Mouse (Mus musculus) midbrain, embryonic 16.5 days (tissue): ENCODE results near the gene Rpap1. TPM values are rescaled to one million over a fixed set of nuclear protein-coding genes. Genes with fewer than 3 reads are reported as not detected.
"Not testable (repeated sequence)": the region's sequence is repeated elsewhere in the genome, so short reads cannot be mapped to it uniquely, and the experiment has no call there.

Experiments used
- ATAC-seq: fragments of 200-750 bp; cut with Nextera tagmentation; 2 replicates; pipeline ENCODE4 v1.8.0; 2017; ENCODE audit warnings: moderate TSS enrichment
- H3K27ac ChIP-seq: fragments of 300-500 bp; sonication (generic); 2 replicates; pipeline ENCODE4 v1.5.1; 2014; ENCODE audit warnings: mild to moderate bottlenecking, low read length, mixed read lengths
- H3K27me3 ChIP-seq: fragments of 300-500 bp; sonication (generic); 2 replicates; pipeline ENCODE4 v1.6.1; 2014; ENCODE audit warnings: low read depth, low read length, mixed read lengths; ENCODE audit not compliant: control insufficient read depth, insufficient read depth
- H3K36me3 ChIP-seq: fragments of 300-500 bp; sonication (generic); 2 replicates; pipeline ENCODE4 v1.6.1; 2014; ENCODE audit warnings: mild to moderate bottlenecking, low read length, moderate library complexity, mixed read lengths; ENCODE audit not compliant: control insufficient read depth, insufficient read depth
- H3K4me1 ChIP-seq: fragments of 300-500 bp; sonication (generic); 2 replicates; pipeline ENCODE4 v1.6.1; 2014; ENCODE audit warnings: mild to moderate bottlenecking, low read length, mixed read lengths; ENCODE audit not compliant: control insufficient read depth, insufficient read depth
- H3K4me2 ChIP-seq: fragments of 300-500 bp; sonication (generic); 2 replicates; pipeline ENCODE4 v1.6.1; 2014; ENCODE audit warnings: mild to moderate bottlenecking, low read length, mixed read lengths
- H3K4me3 ChIP-seq: fragments of 300-500 bp; sonication (generic); 2 replicates; pipeline ENCODE4 v1.5.1; 2014; ENCODE audit warnings: low read depth, mild to moderate bottlenecking, low read length, moderate library complexity, mixed read lengths
- H3K9ac ChIP-seq: fragments of 300-500 bp; sonication (generic); 2 replicates; pipeline ENCODE4 v1.6.1; 2014; ENCODE audit warnings: low read depth, low read length, mixed read lengths
- H3K9me3 ChIP-seq: fragments of 300-500 bp; sonication (generic); replicated peaks from 2 replicates; pipeline ENCODE4 v1.6.1; 2014; ENCODE audit warnings: mild to moderate bottlenecking, low read length, mixed read lengths; ENCODE audit not compliant: control insufficient read depth, poor library complexity, severe bottlenecking
- WGBS: fragments of 180-500 bp; shearing (Covaris S2); extraction: QIAGEN DNeasy Blood & Tissue Kit; methylation state at CpG from one replicate; pipeline ENCODE4 v1.1.7; 2014; 5-methylcytosine and 5-hydroxymethylcytosine counted together
- polyA plus RNA-seq: library from polyadenylated mRNA; unstranded; fragments of >200 nt; fragmentation: Nextera tagmentation; extraction: Ambion mirVana; gene quantifications from 2 replicates; pipeline ENCODE4 v1.2.1, GENCODE M21; 2015

Rpap1 gene
- polyA plus RNA-seq, 1 experiment from 2014 or later = 16.9 TPM

DNA sequence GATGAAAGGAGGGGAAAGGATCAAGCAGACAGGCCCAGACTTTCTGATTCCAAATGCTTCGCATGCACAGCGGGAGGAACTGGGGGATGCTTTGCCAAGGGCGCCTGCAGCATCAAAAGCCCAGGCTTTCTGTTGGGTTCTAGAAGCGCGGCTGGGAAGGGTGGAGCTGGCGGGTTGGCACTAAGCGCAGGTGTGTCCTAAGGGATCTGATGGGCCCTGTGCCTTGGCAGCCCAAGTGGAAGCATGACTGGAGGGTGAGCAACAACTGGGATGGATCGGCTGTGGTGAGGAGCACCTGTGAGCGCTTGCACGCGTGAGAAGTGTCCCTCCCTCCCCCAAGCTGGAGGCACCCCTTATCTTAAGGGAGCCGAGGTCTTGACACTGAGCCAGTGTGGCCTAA lies 50.2 kb downstream of the Rpap1 start:
- no peak overlapping the region for H3K9ac ChIP-seq
- peaks cover 9% of the 10 kb centered on the region; the same call in 1 of the 2 replicates for H3K27me3 ChIP-seq
- no peak overlapping the region for H3K27ac ChIP-seq
- no peak overlapping the region for H3K4me2 ChIP-seq
- ATAC-seq = no peak
- no peaks in the 10 kb centered on the region for H3K9me3 ChIP-seq
- no peak overlapping the region for H3K4me3 ChIP-seq
- peaks cover 19% of the 10 kb centered on the region for H3K36me3 ChIP-seq
- 26% methylated on average over 12 of the region's 12 CpGs for WGBS
- peaks cover 5% of the 10 kb centered on the region for H3K4me1 ChIP-seq

DNA sequence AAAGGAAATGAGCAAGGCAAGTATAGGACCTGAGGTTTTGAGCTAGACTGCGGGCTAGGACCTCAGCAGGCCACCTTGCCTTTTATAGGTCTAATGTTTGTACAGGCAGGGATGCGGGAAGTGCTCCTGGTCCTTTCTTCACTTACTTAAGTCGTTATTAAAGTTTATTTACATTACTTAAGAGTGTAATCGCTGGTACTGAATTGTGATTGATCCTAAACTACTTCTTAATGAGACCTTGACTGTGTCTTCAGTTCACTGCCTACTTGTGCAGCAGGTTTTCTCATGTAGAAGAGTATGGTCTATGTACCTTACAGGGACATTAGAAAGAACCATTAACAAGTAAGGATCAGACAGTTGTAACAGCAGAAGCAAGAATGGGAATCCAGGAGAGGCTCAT lies 56.6 kb downstream of the Rpap1 start:
- H3K4me3 ChIP-seq = no peak overlapping the region
- ATAC-seq = no peak
- 95% methylated on average over 4 of the region's 4 CpGs for WGBS

DNA sequence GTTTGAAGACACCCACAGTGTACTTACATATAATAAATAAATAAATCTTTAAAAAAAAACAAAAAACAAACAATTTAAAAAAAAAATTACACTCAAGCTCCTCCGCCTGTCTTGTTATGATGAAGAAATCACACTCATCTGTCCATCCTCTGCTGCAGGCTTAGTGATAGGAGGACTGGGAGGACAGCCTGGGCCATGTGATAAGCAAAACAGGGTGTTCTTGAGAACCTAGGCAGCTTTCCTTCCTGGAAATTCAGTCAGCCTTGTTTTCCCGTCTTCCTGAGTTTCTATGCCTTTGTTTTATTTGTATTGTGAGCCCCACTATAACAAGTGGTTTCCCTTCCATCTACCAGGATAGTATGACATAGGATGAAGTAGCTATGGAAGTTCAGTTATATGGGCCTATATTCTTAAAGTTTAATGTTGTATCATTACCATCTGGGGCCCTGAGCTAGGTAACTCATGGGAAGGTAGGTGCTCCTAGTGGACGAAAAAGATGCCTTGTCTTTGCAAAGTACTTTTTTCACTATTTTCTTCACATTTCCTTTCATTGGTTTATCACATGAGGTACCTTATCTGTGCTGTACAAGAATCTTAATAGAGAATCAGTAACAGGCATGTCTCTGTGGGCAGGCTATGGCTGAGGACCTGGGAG lies 59.4 kb downstream of the Rpap1 start:
- no peaks in the 10 kb centered on the region for H3K4me1 ChIP-seq
- H3K36me3 ChIP-seq = peaks cover 50% of the 10 kb centered on the region
- no peak overlapping the region for H3K27ac ChIP-seq
- 93% methylated on average over 3 of the region's 3 CpGs for WGBS
- H3K27me3 ChIP-seq = no peaks in the 10 kb centered on the region
- H3K4me2 ChIP-seq = no peak overlapping the region
- no peak overlapping the region for H3K4me3 ChIP-seq
- no peak for ATAC-seq
- no peaks in the 10 kb centered on the region for H3K9me3 ChIP-seq
- no peak overlapping the region for H3K9ac ChIP-seq

More for the DNA sequence above, 56.6 kb downstream of the Rpap1 start:
- Histone ChIP-seq H3K4me2 (no peak overlapping the region), H3K9ac (no peak overlapping the region), H3K36me3 (peaks cover 52% of the 10 kb centered on the region), H3K9me3 (no peaks in the 10 kb centered on the region), H3K27me3 (no peaks in the 10 kb centered on the region), H3K4me1 (no peaks in the 10 kb centered on the region), H3K27ac (no peak overlapping the region)

DNA sequence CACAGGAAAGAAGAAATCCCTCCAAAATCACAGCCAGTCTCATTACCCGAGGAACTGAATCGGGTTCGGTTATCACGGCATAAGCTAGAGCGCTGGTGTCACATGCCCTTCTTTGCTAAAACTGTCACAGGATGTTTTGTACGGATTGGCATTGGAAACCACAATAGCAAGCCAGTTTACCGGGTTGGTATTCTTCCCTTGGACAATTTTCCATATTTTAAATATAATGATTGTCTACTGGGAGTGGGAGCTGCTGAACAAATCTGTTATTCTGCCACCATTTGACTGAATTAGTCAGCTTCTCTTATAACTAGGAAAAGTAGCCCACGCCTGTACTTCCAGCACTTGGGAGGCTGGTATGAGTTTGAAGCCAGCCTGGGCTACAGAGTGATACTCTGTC lies 66.3 kb downstream of the Rpap1 start:
- Histone ChIP-seq H3K4me2 (no peak overlapping the region), H3K9ac (no peak overlapping the region), H3K4me1 (no peaks in the 10 kb centered on the region), H3K27ac (no peak overlapping the region), H3K36me3 (peaks cover 42% of the 10 kb centered on the region), H3K27me3 (no peaks in the 10 kb centered on the region), H3K9me3 (no peaks in the 10 kb centered on the region), H3K4me3 (no peak overlapping the region)
- 98% methylated on average over 8 of the region's 8 CpGs for WGBS
- no peak for ATAC-seq

DNA sequence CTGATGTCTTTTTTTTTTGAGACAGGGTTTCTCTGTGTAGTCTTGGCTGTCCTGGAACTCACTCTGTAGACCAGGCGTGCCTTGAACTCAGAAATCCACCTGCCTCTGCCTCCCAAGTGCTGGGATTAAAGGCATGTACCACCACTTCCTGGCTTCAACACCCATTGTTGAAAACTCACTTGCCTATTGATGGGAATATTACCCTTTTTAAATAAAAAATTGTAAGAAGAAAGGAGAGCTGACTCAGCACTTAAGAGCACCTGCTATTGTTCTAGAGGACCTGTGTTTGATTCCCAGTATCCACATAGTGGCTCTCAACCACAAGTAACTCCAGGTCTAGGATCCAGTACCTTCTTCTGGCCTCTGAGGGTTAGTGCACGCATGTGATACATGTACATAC lies 71.5 kb downstream of the Rpap1 start:
- not testable (repeated sequence) for H3K4me2 ChIP-seq, H3K9me3 ChIP-seq, H3K27ac ChIP-seq, H3K27me3 ChIP-seq, H3K9ac ChIP-seq, H3K4me3 ChIP-seq, ATAC-seq, H3K4me1 ChIP-seq
- peaks cover 24% of the 10 kb centered on the region for H3K36me3 ChIP-seq
- WGBS = 98% methylated on average over 2 of the region's 2 CpGs

Other genes starting within 250 kb of the Rpap1 start
- 1.0 TPM in 2 replicates for gene Exd1, start 239.9 kb downstream of the Rpap1 start, polyA plus RNA-seq
- 58.4 and 59.6 TPM in 2 replicates for gene Chp1, start 239.8 kb downstream of the Rpap1 start, polyA plus RNA-seq
- gene Nusap1, start 169.2 kb downstream of the Rpap1 start, polyA plus RNA-seq = 7.1 and 9.6 TPM in 2 replicates
- 3.4 and 3.7 TPM in 2 replicates for gene Oip5, start 169.1 kb downstream of the Rpap1 start, polyA plus RNA-seq
- 39.0 and 43.0 TPM in 2 replicates for gene Ndufaf1, start 124.7 kb downstream of the Rpap1 start, polyA plus RNA-seq
- 53.3 and 58.6 TPM in 2 replicates for gene Rtf1, start 112.5 kb downstream of the Rpap1 start, polyA plus RNA-seq
- gene Itpka, start 45.2 kb downstream of the Rpap1 start, polyA plus RNA-seq = 0.19 TPM in 2 replicates
- gene Ltk, start 27.1 kb downstream of the Rpap1 start, polyA plus RNA-seq = 2.0 and 2.7 TPM in 2 replicates
- 20.0 and 24.4 TPM in 2 replicates for gene Tyro3, start 10.2 kb upstream of the Rpap1 start, polyA plus RNA-seq
- 24.0 and 26.6 TPM in 2 replicates for gene Mga, start 109.7 kb upstream of the Rpap1 start, polyA plus RNA-seq
- 8.3 and 9.3 TPM in 2 replicates for gene Mapkbp1, start 185.2 kb upstream of the Rpap1 start, polyA plus RNA-seq
- 16.7 and 19.7 TPM in 2 replicates for gene Jmjd7, start 239.9 kb upstream of the Rpap1 start, polyA plus RNA-seq
- 4.6 and 6.3 TPM in 2 replicates for gene Gm28042, start 240.0 kb upstream of the Rpap1 start, polyA plus RNA-seq
- gene Pla2g4b, start 245.9 kb upstream of the Rpap1 start, polyA plus RNA-seq = 3.9 and 5.0 TPM in 2 replicates